Mouse (Mus musculus): ENCODE measurements around the gene Tex9.

The Tex9 gene

GRCm38 (mm10) chr9:72492194-72492565, at the start of gene Tex9:
Gene Tex9 (minus strand): TSS chr9:72492212.
- DNase-seq (ENCODE audit: low spot score) = no peak

- DNase-seq (ENCODE audit: low spot score) = no peak
Measured at GRCm38 (mm10) chr9:72537086-72537485, 45.1 kb upstream of the Tex9 start.

DNA sequence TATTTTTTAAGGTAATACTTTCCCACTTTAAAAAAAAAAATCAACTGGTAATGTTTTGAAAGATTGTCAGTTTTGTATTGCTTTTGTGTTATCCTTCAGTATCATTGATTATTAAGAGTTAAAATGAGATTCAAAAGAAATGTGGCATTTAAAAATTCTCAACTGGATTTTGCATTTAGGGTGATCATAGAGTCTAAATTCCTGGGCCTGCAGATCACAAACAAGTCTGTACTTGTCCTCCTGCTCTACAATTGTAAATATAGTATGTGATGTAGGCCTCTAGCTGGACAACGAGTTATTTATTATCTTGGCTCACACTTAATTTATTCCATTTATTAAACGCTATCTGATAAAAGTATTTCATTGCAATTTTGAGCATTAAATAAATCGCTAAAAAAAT, 43.4 kb upstream of the Tex9 start:
- no peak for DNase-seq (ENCODE audit: low spot score)

- DNase-seq (ENCODE audit: low spot score) = peak; percentile 29
Measured at GRCm38 (mm10) chr9:72534985-72535384, 43.0 kb upstream of the Tex9 start.

GRCm38 (mm10) chr9:72533089-72533415, 41.0 kb upstream of the Tex9 start:
- no peak for DNase-seq (ENCODE audit: low spot score)

DNA sequence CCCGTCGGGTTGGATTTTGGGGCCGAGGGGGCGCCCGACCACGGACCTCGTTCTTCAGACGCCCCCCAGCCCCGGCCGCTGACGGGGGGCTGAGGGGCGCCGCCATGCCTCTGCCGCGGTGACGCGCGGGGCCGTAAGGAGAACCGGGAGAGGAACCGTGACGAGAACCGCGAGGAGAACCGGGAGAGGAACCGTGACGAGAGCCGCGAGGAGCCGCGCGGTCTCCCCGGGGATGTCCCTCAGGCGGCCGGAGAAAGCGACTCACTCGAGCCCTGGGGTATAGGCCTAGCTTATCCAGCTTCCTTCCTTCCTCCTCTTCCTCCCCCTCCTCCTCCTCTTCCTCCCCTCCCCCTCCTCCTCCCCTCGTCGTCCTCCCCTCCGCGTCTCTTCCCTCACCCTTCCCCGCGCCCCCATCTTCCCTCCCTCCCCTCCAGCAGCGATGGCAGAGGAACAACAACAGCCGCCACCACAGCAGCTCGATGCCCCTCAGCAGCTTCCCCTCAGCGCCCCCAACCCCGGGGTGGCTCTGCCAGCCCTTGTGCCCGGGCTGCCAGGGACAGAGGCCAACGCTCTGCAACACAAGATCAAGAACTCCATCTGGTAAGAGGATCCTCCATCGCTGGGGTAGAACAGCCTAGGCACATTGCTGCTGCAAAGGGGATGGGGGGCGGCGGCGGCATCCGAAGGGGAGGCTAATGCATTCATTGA, 40.5 kb upstream of the Tex9 start:
- peak; percentile 45 for DNase-seq (ENCODE audit: low spot score)

DNA sequence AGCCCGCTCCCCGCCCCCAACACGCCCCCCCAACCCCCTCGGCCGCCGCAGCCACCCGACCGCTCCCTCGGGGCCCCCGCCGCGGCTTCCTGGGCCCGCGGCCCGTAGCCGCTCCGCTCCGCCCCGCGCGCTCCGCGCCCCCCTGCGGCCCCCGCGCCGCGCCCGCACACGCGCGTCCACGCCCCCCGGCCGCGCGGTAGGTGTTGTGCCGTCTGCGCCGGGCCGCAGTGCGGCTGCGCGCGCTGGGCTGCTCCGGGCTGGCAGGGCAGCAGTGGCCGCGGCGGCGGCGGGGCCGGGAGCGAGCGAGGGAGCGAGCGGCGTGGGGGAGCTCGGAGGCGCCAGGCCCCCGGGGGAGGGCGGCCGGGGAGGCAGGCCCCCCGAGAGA, 40.0 kb upstream of the Tex9 start, which contains the start of gene Rfx7:
Gene Rfx7, plus strand, starts transcription at position 245 of the 385 bp plus-strand sequence.
- peak; percentile 62 for DNase-seq (ENCODE audit: low spot score)

DNA sequence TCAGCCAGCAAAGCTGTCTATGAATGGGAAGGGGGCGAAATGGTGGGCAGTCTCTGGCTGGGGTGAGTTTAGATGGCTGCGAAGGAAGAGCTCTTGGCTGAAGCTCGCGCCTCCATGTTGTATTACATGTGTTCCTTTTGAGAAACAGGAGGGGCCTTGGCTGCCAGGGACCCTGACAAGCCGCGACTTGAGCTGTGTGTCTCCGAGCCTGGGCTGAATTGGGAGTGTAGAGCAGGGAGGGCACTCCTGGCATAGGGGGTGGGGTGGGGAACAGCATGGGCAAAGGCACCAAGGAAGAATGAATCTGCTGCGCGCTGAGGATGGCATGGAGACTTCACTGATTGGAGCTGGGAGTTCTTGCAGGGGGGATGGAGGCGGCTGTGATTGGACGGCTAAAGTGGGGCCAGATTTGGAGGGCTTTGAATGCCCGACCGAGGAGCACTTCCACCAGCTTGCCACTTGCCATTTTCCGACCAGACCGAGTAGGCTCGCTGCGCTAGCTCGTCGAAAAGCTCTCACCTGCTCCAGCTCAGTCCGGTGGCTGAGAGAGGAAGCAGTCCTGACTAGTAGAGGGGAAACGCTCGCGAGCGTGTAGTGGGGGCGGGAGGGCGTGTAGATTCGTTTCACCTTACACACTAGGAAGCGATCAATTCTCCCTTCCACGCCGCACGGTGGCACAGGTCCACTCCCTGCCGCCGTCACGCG, 39.4 kb upstream of the Tex9 start:
- peak; percentile 77 for DNase-seq (ENCODE audit: low spot score)

- DNase-seq (ENCODE audit: low spot score) = peak; percentile 62
Measured at GRCm38 (mm10) chr9:72530824-72531223, 38.8 kb upstream of the Tex9 start.

DNA sequence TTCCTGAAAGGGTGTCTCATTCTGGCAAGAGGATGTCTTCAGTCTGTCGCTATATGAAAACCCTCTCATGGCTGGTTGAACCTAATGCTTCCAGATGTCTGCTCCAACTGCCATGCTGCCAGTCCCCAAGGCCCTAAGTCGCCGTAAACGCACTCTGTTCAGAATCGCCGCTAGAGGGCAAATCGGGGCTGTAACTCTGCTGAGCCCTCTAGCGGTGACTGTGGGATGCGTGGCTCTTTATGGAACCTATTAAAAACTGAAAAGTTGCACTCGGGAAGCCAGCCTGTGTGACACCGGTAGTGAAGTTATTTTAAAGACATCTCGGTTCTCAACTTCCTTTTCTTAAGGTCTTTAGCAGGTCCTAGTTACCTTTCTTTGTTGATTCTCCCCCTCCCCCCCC, 38.2 kb upstream of the Tex9 start:
- peak; percentile 95 for DNase-seq (ENCODE audit: low spot score)

DNA sequence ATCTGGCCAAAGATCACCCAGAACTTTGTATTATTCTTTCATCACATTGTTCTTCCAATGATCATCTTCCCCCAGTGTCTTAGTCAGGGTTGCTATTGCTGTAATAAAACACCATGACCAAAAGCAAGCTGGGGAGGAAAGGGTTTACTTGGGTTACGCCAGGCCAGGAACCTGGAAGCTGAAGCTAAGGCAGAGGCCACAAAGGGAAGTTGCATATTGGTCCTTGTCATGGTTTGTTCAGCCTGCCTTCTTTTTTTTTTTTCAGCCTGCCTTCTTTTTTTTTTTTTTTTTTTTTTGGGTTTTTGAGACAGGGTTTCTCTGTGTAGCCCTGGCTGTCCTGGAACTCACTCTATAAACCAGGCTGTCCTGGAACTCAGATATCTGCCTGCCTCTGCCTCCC, 34.1 kb upstream of the Tex9 start:
- DNase-seq (ENCODE audit: low spot score) = no peak

- no peak for DNase-seq (ENCODE audit: low spot score)
Measured at GRCm38 (mm10) chr9:72520849-72521248, 28.8 kb upstream of the Tex9 start.

DNA sequence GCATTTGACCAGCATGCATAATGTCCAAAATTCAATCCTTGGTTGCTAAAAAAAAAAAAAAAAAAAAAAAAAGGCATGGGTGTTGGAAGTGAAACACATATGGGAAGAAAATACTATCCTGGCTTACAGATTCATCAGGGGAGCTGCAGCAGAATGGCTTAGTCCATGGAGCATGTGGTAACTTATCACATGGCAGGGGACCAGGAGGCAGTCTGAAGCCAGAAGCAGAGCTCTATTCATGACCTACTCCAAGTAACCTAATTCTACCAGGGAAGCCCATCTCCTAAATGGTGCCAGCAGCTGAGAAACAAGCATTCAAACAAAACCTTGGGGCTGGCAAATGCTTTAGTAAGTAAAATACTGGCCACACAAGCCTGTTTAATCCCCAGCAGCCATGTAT, 27.2 kb upstream of the Tex9 start:
- DNase-seq (ENCODE audit: low spot score) = no peak

DNA sequence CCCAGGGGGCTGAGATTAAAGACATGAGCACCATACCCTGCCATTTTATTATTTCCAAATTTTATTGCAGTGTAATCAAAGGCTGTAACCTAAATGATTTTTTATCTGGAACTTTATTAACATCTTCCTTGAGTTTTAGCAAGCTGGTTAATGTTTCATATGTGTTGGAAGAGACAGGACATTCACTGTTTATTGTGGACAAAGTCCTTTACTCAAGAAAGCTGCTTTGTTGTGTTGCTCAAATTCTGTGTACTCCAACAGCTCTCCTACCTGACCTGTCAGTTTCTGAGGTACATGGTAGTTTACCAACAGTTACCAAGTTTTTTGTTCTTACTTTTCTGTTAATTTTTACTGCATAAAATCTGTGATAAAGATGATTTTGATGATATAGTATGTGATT, 23.4 kb upstream of the Tex9 start:
- no peak for DNase-seq (ENCODE audit: low spot score)

- no peak for DNase-seq (ENCODE audit: low spot score)
Measured at GRCm38 (mm10) chr9:72512229-72512981, 20.4 kb upstream of the Tex9 start.

DNA sequence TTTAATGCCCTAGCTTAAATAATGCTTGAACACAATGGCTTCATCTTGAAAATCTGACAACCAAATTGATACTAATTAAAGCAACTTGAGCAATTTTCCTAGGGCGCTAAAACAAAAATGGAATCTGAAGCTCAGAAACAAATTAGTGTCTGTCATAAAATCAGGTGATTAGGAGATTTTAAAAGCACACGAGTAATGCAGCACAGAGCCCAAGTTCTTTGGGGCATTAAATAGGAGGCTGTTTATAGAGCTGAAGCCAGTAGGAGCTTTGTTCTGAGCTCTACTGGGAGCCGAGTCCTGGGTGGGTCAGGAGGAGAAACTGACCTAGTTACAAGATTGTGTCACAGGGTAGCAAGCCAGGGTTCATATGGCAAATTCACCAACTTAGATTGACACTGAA, 5.2 kb upstream of the Tex9 start:
- DNase-seq (ENCODE audit: low spot score) = no peak

- DNase-seq (ENCODE audit: low spot score) = no peak
Measured at GRCm38 (mm10) chr9:72496691-72497090, 4.7 kb upstream of the Tex9 start.

DNA sequence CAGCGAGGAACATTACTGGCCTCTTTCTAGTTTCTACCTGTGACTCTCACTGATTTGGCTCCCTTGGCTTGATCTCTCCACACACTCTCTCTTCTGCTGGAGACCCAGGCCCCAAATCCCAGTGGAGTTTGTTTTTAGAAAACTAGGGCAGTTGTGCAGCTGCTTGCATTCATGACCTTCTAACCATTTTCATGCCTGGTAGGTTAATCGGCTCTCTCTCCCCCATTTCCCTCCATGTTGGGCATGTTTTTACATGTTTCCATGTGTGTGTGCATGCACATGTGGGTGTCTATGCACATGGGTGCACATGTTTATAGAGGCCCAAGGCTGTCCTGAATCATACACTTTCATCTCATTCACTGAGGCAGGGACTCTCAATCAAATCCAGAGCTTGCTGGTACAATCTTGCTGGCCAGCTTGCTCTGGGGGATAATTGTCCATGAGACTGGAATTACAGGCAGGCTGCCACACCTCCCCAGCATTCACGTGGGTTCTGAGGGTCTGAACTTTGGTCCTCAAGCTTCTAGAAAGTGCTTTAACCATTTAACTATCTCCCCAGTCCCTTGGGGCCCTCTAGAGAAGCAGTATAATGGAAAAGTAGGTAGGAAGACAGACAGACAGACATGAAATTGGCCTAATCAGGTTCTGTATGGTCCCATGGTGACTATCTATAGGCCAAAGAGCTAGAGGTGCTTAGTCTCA, 2.1 kb upstream of the Tex9 start:
- DNase-seq (ENCODE audit: low spot score) = no peak

GRCm38 (mm10) chr9:72493465-72493864, 1.5 kb upstream of the Tex9 start:
- DNase-seq (ENCODE audit: low spot score) = no peak

DNA sequence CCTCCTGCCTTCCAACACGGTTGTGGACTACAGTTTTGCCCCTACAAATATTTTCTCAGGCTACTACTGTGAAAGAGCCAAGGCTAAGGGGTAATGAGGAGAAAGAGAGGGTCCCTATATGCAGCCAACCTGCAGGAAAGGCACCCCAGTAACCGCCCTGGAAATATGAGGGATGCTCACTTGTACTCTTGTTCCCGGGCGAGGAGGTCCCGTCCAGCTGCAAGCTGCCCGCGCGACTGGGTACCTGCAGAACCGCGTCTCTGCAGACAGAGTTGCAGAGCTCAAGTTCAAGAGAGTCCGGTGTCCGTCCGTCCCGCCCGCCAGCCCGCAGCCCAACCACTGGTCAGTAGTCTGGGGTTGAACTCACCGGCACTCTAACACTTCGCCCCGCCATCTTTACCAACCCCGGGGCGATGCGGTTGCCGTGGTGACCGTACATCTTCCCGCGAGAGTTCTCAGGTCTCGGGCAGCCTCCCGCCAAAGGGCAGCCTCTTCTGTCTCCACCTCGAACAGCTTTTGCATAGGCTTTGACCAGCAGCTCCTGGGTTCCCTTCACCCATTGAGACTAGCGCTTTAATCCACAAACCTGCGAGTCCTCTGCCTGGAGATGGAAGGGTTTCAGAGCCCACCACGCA, 336 bp downstream of the Tex9 start:
- DNase-seq (ENCODE audit: low spot score) = peak; percentile 86

DNA sequence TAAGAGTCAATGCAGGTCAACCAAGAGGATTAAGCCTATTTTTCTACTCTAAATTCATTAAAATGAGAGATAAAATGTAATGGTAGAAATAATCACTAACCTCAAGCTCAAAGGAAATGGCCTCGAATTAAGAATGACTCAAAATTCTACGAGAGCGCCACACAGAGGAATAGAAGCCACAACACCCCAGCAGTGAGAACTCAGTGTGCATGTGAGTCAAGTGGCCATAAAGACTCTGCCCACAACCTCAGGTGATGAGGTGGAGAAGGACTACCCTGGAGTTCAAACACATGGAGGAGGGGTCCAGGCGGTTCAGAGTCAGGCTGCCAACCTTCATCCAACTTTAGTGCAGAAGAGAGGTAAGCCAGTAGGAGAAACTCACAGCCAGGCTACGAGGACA, 2.9 kb downstream of the Tex9 start:
- DNase-seq (ENCODE audit: low spot score) = no peak

DNA sequence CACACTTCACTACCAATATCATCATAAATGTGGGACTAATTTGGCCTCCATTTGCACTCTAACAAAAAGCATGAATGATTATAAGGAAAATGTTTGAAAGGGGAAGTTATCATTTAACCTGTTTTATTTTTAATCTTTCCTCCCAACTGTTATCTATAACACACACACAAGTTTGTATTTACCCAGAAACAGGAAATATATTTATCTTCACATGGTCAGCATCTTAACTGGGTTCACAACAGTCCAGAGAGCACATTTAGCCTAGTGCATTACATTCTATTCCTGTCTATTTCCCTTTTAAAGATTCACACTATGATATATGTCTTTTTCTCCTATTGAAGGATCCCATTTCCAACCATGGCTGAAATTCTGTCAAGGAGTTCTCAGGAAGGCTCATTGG, 3.5 kb downstream of the Tex9 start:
- DNase-seq (ENCODE audit: low spot score) = no peak

Data from adipocyte (in vitro differentiated cells).